Mouse (Mus musculus) gastrocnemius, adult 18-20 months (tissue): Measurements from ENCODE around the gene Gnb1. TPM values are rescaled to one million over a fixed set of nuclear protein-coding genes. Genes with fewer than 3 reads are reported as not detected.

Source experiments
- total RNA-seq, 2 experiments: library from RNA; stranded (reverse); gene quantifications; 2 replicates each; pipeline ENCODE4 v1.2.3; 2021

The Gnb1 gene
- total RNA-seq, 2 experiments from 2014 or later: 48.6 to 59.8 TPM

Other genes starting within 250 kb of the Gnb1 start
- gene Faap20, start 241.6 kb upstream of the Gnb1 start, total RNA-seq: 1 to 10 TPM; 5.2 to 6.6 TPM
- 1 to 10 TPM; 3.1 to 3.8 TPM for gene Prkcz, start 130.0 kb upstream of the Gnb1 start, total RNA-seq
- gene Gabrd, start 93.2 kb upstream of the Gnb1 start, total RNA-seq: under 1 TPM; 0.50 to 0.81 TPM
- under 1 TPM; 0.55 to 0.66 TPM for gene Cfap74, start 82.2 kb upstream of the Gnb1 start, total RNA-seq
- gene Tmem52, start 22.2 kb upstream of the Gnb1 start, total RNA-seq: 100 to 1,000 TPM; 138 to 243 TPM
- 10 to 100 TPM; 16.7 to 22.6 TPM for gene Nadk, start 71.0 kb downstream of the Gnb1 start, total RNA-seq
- gene Slc35e2, start 110.1 kb downstream of the Gnb1 start, total RNA-seq: 1 to 10 TPM; 3.8 to 4.4 TPM
- gene Cdk11b, start 133.5 kb downstream of the Gnb1 start, total RNA-seq: 10 to 100 TPM; 29.4 to 30.4 TPM
- gene Gm10563, start 154.0 kb downstream of the Gnb1 start, total RNA-seq: not detected
- 1 to 10 TPM in 1 of 2 experiments, under 1 TPM in 1; 0.53 to 1.8 TPM for gene Mmp23, start 162.0 kb downstream of the Gnb1 start, total RNA-seq
- 10 to 100 TPM; 16.1 to 16.8 TPM for gene Mib2, start 177.8 kb downstream of the Gnb1 start, total RNA-seq
- 1 to 10 TPM in 1 of 2 experiments, under 1 TPM in 1; 0.89 to 1.4 TPM for gene Fndc10, start 203.0 kb downstream of the Gnb1 start, total RNA-seq
- gene Ssu72, start 213.4 kb downstream of the Gnb1 start, total RNA-seq: 10 to 100 TPM; 40.7 to 45.6 TPM
- under 1 TPM; 0.07 to 0.25 TPM for gene Tmem240, start 243.4 kb downstream of the Gnb1 start, total RNA-seq